Mouse (Mus musculus) stomach, postnatal 0 days (tissue): ENCODE results near the gene Selenok. TPM values are rescaled to one million over a fixed set of nuclear protein-coding genes. Genes with fewer than 3 reads are reported as not detected.

Experiments used
- ATAC-seq: fragments of 200-750 bp; cut with Nextera tagmentation; 2 replicates; pipeline ENCODE4 v1.8.0; 2017; ENCODE audit not compliant: low FRiP score, low TSS enrichment
- DNase-seq: peaks from one replicate; pipeline ENCODE4 v3.0.0-alpha.2; 2016; ENCODE audit warnings: low spot score
- H3K27ac ChIP-seq: fragments of 300-500 bp; sonication (generic); replicated peaks from 2 replicates; pipeline ENCODE4 v1.5.1; 2014; ENCODE audit warnings: mild to moderate bottlenecking, control low read depth
- H3K27me3 ChIP-seq: fragments of 300-500 bp; sonication (generic); 2 replicates; pipeline ENCODE4 v1.6.1; 2014; ENCODE audit warnings: low read length; ENCODE audit not compliant: control insufficient read depth, insufficient read depth
- H3K36me3 ChIP-seq: fragments of 300-500 bp; sonication (generic); 2 replicates; pipeline ENCODE4 v1.6.1; 2014; ENCODE audit warnings: low read length, mixed read lengths; ENCODE audit not compliant: control insufficient read depth, insufficient read depth
- H3K4me1 ChIP-seq: fragments of 300-500 bp; sonication (generic); replicated peaks from 2 replicates; pipeline ENCODE4 v1.6.1; 2014; ENCODE audit warnings: antibody characterized with exemption; ENCODE audit not compliant: control insufficient read depth, insufficient read depth
- H3K4me2 ChIP-seq: fragments of 300-500 bp; sonication (generic); replicated peaks from 2 replicates; pipeline ENCODE4 v1.6.1; 2014; ENCODE audit warnings: low read depth, mild to moderate bottlenecking, control low read depth, moderate library complexity
- H3K4me3 ChIP-seq: fragments of 300-500 bp; sonication (generic); 2 replicates; pipeline ENCODE4 v1.5.1; 2014; ENCODE audit warnings: low read depth, low read length, control low read depth
- H3K9ac ChIP-seq: fragments of 300-500 bp; sonication (generic); 2 replicates; pipeline ENCODE4 v1.6.1; 2014; ENCODE audit warnings: mild to moderate bottlenecking, low read length, control low read depth, mixed read lengths
- H3K9me3 ChIP-seq: fragments of 300-500 bp; sonication (generic); 2 replicates; pipeline ENCODE4 v1.6.1; 2016; ENCODE audit warnings: low read length; ENCODE audit not compliant: control insufficient read depth
- CTCF ChIP-seq: IDR thresholded peaks from 2 replicates; pipeline ENCODE4 v1.5.1; 2016; ENCODE audit warnings: antibody characterized with exemption, low read depth, mild to moderate bottlenecking, moderate library complexity
- EP300 ChIP-seq: optimal IDR thresholded peaks from 2 replicates; pipeline ENCODE3; 2016; ENCODE audit warnings: antibody characterized with exemption
- WGBS: fragments of 180-500 bp; shearing (Covaris S2); extraction: QIAGEN DNeasy Blood & Tissue Kit; methylation state at CpG from one replicate; pipeline ENCODE4 v1.1.7; 2014; 5-methylcytosine and 5-hydroxymethylcytosine counted together
- polyA plus RNA-seq: library from polyadenylated mRNA; unstranded; fragments of >200 nt; fragmentation: Nextera tagmentation; extraction: Ambion mirVana; gene quantifications from 2 replicates; pipeline ENCODE4 v1.2.1, GENCODE M21; 2015

Gene Selenok
- polyA plus RNA-seq, 1 experiment from 2014 or later, result 372 TPM

DNA sequence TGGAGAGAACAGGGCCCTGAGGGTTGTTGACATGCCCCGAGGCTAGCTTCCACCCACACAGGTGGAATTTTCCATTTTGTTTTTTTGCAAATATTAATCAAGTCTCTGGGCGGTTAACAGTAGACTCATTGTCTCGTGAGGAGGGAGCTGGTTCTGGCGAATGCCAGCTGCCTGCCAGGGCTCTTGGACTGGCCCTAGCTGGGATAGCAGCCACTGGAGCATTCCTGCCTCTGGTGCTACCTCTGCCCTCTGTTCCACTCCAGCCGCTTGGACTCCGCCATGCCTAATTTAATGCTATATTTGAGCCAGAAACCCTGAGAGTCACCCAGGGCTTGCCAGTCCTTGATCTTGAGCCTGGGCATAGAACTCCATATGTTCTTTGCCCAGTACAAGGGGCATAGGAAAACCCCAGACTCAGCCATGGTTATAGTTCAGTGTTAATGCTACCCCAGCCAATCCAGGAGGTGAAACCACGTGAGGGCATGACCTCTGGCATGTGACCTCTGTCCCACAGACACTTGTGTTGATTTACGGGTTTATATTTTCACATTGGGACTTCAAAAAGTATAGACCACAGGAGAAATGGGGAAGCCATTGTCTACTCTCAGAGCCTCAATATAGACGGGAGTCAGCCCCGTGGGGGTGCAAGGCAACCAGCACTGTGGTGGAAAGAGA is 43.9 kb downstream of the Selenok start:
- Histone ChIP-seq H3K4me1 (0 out of 2 replicates have a peak, but pooled peaks cover 4% of the 10 kb centered on the region), H3K27me3 (no peaks in the 10 kb centered on the region), H3K36me3 (no peaks in the 10 kb centered on the region), H3K27ac (no peak overlapping the region), H3K9me3 (no peaks in the 10 kb centered on the region), H3K4me3 (no peak overlapping the region), H3K4me2 (no peak overlapping the region), H3K9ac (no peak overlapping the region)
- no peak for ATAC-seq
- 71% methylated on average over 10 of the region's 10 CpGs for WGBS
- TF ChIP-seq CTCF (no peak), EP300 (no peak)
- peak; percentile 33 for DNase-seq

DNA sequence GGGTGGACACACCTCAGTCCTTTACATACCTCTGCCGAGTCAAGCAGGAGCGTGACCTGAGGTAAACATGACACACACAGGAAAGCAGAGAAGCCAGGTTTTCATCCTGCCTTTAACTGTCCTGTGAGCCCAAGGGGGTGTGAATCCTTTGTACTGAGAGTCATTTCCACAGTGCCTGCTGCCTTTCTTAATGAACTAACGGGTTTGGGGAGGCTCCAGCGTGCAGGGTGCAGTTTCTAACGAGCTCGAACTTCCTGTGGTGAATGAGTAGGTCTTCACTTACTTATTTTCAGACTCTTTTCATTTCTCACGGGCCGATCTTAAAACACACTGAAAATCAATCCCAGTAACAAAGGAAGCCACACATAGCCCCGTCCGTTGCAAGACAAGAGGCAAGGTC is 46.4 kb downstream of the Selenok start:
- no peak overlapping the region for H3K4me3 ChIP-seq
- no peaks in the 10 kb centered on the region for H3K27me3 ChIP-seq
- 64% methylated on average over 10 of the region's 10 CpGs for whole genome bisulfite sequencing
- no peaks in the 10 kb centered on the region for H3K9me3 ChIP-seq
- no peak for TF ChIP-seq EP300
- no peak for TF ChIP-seq CTCF
- H3K4me2 ChIP-seq, result no peak overlapping the region
- no peak for ATAC-seq
- 0 out of 2 replicates have a peak, but pooled peaks cover 1% of the 10 kb centered on the region for H3K4me1 ChIP-seq
- no peaks in the 10 kb centered on the region for H3K36me3 ChIP-seq
- H3K27ac ChIP-seq, result no peak overlapping the region
- DNase-seq, result no peak
- H3K9ac ChIP-seq, result no peak overlapping the region

GRCm38 (mm10) chr14:30015008-30015407 is 46.9 kb downstream of the Selenok start:
- no peak overlapping the region for H3K27ac ChIP-seq
- no peak overlapping the region for H3K9ac ChIP-seq
- no peak for DNase-seq
- no peaks in the 10 kb centered on the region for H3K9me3 ChIP-seq
- no peak overlapping the region for H3K4me3 ChIP-seq
- ATAC-seq, result no peak
- TF ChIP-seq CTCF (no peak), EP300 (no peak)
- H3K4me1 ChIP-seq, result no peaks in the 10 kb centered on the region
- no peaks in the 10 kb centered on the region for H3K27me3 ChIP-seq
- H3K4me2 ChIP-seq, result no peak overlapping the region
- WGBS, result 50% methylated on average over 1 of the region's 1 CpGs
- no peaks in the 10 kb centered on the region for H3K36me3 ChIP-seq

DNA sequence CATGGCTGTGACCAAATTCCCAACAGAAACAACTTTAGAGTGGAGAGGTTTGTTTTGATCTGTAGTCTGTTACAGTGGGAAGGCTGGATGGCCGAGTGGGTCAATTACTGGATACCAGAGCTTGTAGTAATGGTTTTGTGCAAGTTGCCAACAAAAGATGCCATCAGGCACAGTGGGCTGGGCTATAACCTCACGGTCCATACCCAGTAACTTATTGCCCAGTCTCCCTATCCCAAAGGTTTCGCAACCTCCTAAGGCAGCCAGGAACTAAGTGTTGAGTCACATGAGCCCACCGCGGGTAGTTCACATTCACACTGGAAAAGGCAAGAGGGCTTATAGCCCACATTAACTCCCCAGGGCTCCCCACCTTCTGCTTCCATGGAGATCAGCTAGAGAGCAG is 48.6 kb downstream of the Selenok start:
- H3K4me2 ChIP-seq, result no peak overlapping the region
- H3K9me3 ChIP-seq, result no peaks in the 10 kb centered on the region
- TF ChIP-seq EP300 (no peak), CTCF (no peak)
- H3K27ac ChIP-seq, result no peak overlapping the region
- WGBS, result 83% methylated on average over 5 of the region's 5 CpGs
- DNase-seq (no peak), ATAC-seq (no peak)
- H3K27me3 ChIP-seq, result no peaks in the 10 kb centered on the region
- H3K9ac ChIP-seq, result no peak overlapping the region
- H3K36me3 ChIP-seq, result no peaks in the 10 kb centered on the region
- no peak overlapping the region for H3K4me3 ChIP-seq
- no peaks in the 10 kb centered on the region for H3K4me1 ChIP-seq

DNA sequence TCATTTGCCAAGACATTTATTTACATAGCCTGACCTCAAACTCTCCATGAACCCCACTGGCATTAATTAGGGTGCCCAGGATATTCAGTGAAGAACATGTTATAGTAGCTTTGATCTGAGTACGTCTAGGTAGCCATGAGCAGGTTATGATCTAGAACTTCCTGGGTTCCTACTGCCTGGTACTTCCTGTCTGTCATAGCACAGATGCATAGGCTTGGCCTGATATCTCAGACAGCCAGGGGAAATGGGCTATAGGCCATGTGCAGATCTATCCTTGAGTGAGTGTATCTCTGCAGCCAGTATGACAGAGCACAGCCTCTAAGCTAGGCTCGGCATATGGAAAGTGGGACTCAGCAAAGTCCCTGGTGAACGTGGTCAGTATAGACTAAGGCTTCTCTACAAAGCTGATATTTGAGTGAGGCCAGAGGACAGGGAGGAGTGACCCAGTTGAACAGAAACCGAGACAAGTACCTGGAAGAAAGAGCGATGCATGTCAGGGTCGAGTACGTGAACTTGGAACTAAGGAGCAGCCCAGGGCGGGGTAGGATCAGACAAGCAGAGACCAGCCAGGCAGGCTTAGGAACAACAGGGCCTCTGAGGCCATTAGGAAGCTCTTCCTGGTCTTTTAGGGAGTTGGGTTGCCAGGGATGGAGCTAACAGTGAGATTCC is 49.8 kb downstream of the Selenok start:
- ATAC-seq, result peak; percentile 40; the same call in 1 of the 2 replicates
- Histone ChIP-seq H3K36me3 (no peaks in the 10 kb centered on the region), H3K4me2 (no peak overlapping the region), H3K27ac (no peak overlapping the region), H3K4me3 (no peak overlapping the region), H3K4me1 (no peaks in the 10 kb centered on the region), H3K27me3 (no peaks in the 10 kb centered on the region), H3K9ac (no peak overlapping the region), H3K9me3 (no peaks in the 10 kb centered on the region)
- 64% methylated on average over 8 of the region's 8 CpGs for WGBS
- no peak for DNase-seq
- no peak for TF ChIP-seq EP300
- TF ChIP-seq CTCF, result no peak

GRCm38 (mm10) chr14:30018463-30018801 is 50.3 kb downstream of the Selenok start:
- Histone ChIP-seq H3K4me1 (no peaks in the 10 kb centered on the region), H3K4me3 (no peak overlapping the region), H3K9me3 (no peaks in the 10 kb centered on the region), H3K27me3 (no peaks in the 10 kb centered on the region), H3K36me3 (no peaks in the 10 kb centered on the region), H3K4me2 (no peak overlapping the region), H3K27ac (no peak overlapping the region), H3K9ac (no peak overlapping the region)
- WGBS, result 87% methylated on average over 4 of the region's 4 CpGs
- ATAC-seq (no peak), DNase-seq (no peak)
- TF ChIP-seq EP300 (no peak), CTCF (no peak)
